Mouse (Mus musculus) lung, postnatal 0 days (tissue): Measurements from ENCODE around the gene Axin1.

Experiments used
- CTCF ChIP-seq: IDR thresholded peaks from 2 replicates; pipeline ENCODE4 v1.5.1; 2016; ENCODE audit warnings: antibody characterized with exemption, mild to moderate bottlenecking
- EP300 ChIP-seq: IDR thresholded peaks from 2 replicates; pipeline ENCODE4 v1.6.1; 2016; ENCODE audit warnings: antibody characterized with exemption, mild to moderate bottlenecking, control low read depth

DNA sequence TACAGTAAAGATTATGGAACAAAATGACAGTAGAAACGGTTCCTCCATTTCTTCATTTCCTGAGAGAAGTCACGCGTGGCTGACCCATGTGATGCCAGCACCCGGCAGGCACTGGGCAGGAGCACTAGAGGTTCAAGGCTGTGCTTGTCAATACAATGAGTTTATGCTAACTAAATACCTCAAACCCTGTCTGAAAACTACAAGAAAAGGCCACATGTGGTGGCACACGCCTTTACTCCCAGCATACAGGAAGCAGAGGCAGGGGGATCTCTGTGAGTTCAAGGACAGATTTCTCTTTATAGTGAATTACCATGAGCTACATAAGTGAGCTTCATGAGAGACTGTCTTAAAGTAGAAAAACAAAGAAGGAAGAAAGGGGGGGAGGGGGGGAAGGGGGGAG, 92.7 kb downstream of the Axin1 start:
- TF ChIP-seq CTCF (no peak), EP300 (no peak)
